Mouse (Mus musculus): ENCODE measurements at regions not wholly inside any gene's neighbourhood (a gene's known extent, or its start where the extent isn't known, plus 50 kb on each side); places are given as distances from the start of the nearest gene placed in this dataset.

GRCm38 (mm10) chr6:54754810-54755209, 61.9 kb upstream of the Znrf2 start:
- no peak for DNase-seq (ENCODE audit: low spot score in 2 of 2)

GRCm38 (mm10) chr6:54757511-54757911, 59.2 kb upstream of the Znrf2 start:
- DNase-seq (ENCODE audit: low spot score in 2 of 2): no peak

GRCm38 (mm10) chr6:54758112-54758511, 58.6 kb upstream of the Znrf2 start:
- DNase-seq (ENCODE audit: low spot score in 2 of 2): no peak

DNA sequence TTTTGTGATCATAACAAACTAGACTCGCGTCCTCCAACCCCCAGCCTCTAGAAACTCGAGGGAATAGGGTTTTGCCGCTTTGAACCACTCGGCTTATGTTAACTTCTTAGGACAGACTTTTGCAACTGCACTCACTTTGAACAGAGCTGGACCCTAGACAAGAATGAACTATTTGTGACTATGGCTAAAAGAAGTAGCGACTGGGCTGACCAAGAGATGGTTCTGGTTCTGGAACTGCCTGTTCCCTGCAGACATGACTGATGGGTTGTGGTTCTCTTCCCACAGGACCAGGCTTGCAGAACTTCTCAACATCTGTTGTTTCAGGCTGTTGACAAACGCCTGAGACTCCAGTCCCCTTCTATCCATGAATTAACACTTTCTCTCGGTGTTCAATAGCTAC, 57.5 kb upstream of the Znrf2 start:
- DNase-seq (ENCODE audit: low spot score in 2 of 2): no peak

GRCm38 (mm10) chr6:54759942-54760498, 56.7 kb upstream of the Znrf2 start:
- peak; percentile 72 to 78 for DNase-seq (ENCODE audit: low spot score in 2 of 2)

DNA sequence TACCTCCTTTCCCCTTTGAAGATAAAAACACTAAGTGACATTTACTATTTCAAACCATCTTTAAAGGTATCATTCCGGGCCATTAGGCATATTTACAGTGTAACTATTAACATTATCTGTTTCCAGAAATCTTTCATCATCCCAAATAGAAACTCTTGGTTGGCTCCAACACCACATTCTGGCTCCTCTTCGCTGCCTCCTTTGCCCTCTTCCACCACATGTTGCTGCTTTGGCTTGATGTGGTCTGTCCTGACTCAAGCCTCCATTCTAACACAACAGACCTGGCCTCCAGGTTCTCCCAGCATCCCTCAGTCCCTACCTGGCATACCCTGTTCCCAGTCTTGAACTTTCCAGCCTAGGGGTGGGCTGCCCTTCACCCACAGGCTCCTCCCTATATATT, 56.2 kb upstream of the Znrf2 start:
- no peak for DNase-seq (ENCODE audit: low spot score in 2 of 2)

GRCm38 (mm10) chr6:54762021-54762420, 54.7 kb upstream of the Znrf2 start:
- DNase-seq (ENCODE audit: low spot score in 2 of 2): no peak

DNA sequence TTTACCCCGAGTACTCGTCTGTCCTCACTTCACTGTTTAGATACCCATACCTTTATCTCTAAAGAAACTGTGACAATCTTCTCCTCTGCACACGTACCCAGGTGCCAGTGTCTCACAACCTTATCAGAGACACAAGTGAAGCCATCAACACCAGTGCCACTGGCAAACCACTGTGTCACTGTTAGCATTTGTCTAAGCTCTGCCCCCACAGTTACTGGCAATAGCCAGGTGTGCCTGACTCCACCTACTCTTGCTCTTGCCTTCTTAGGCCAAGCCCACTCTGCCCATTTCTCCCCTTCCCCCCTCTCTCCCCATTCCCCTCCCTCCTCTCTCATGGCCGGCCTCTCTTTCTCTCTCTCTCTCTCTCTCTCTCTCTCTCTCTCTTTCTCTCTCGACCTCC, 54.2 kb upstream of the Znrf2 start:
- DNase-seq (ENCODE audit: low spot score in 2 of 2): peak in 1 of 2 experiments; percentile 31

DNA sequence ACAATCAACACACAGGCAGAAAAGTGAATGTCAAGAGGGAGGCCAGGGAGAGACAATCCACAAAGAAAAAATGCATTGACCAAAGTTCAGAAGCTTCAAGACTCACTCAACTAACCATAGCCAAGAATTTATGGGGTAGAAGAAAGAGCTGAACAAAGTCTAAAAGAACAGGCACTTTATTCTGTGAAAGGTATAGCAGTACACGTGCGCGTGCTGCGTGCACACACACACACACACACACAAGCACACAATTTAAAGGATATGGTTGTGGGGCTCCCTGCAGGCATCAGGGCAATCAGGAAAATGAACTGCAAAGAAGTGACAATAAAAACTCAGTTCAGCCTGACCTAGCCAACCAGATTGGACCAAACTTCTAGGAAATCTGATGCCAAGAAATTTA, 53.0 kb upstream of the Znrf2 start:
- no peak for DNase-seq (ENCODE audit: low spot score in 2 of 2)

DNA sequence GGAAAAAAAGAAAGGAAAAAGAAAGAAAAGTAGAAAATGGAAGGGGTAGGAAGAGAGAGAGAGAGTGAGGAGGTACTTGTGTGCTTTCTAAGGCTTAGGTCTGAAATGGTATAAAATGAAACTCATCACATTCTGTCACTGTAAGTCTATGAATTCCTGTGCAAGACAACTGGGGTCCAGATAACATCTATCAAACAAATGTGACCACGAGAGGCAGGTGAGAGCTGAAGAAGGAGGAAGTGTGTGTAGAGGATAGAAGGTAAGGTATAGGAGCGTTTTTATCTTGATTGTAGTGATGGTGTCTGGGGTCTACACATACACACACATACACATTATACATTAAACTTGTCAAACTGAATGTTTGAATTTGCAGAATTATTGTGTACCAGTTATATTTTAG, 51.0 kb upstream of the Znrf2 start:
- no peak for DNase-seq (ENCODE audit: low spot score in 2 of 2)

DNA sequence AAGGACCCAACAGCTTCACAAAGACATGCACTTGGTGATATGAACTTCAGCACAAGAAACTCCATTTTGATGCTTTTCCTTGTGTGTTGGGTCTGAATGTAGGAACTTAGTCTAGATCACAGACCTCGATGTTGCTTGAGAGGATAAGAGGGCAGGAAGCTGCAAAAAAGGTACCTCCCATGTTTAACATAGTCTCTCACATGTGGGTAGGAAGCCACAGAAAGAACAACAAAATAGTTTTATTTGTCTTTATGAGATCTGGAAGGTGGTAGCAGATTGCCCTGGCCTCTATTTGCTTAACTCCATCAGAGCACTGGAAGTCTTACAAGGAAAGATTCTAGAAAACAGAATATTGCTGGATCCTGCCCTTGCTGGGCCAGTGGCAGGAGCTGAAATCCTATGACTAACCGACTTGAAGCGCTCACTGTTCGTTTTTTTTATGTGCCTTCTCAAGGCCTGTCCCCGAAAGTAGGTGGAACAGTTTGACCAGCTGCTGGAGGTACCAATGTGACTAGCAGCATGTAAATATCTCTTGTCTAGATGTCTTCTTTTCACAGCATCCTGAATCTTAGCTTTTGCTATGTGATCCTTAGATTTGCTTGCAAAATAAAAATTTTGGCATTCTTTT, 50.1 kb upstream of the Znrf2 start:
- DNase-seq (ENCODE audit: low spot score in 2 of 2): peak in 1 of 2 experiments; percentile 38
